Mouse (Mus musculus) small intestine, adult 2 months (tissue): ENCODE data around the gene Svs3a.
"Not testable (repeated sequence)": the region's sequence is repeated elsewhere in the genome, so short reads cannot be mapped to it uniquely, and the experiment has no call there.

Experiments
- CTCF ChIP-seq: fragments of 200-500 bp; IDR thresholded peaks from 2 replicates; pipeline ENCODE4 v1.5.1; 2012; ENCODE audit warnings: low read depth, mild to moderate bottlenecking, control low read depth, inconsistent platforms, low read length, moderate library complexity, mixed read lengths; ENCODE audit not compliant: insufficient replicate concordance, insufficient read length; ENCODE audit errors: extremely low read depth
- POLR2A ChIP-seq: fragments of 200-500 bp; IDR thresholded peaks from 2 replicates; pipeline ENCODE4 v1.6.1; 2012; ENCODE audit warnings: low read depth, mild to moderate bottlenecking, control low read depth, inconsistent platforms, low read length, moderate library complexity

DNA sequence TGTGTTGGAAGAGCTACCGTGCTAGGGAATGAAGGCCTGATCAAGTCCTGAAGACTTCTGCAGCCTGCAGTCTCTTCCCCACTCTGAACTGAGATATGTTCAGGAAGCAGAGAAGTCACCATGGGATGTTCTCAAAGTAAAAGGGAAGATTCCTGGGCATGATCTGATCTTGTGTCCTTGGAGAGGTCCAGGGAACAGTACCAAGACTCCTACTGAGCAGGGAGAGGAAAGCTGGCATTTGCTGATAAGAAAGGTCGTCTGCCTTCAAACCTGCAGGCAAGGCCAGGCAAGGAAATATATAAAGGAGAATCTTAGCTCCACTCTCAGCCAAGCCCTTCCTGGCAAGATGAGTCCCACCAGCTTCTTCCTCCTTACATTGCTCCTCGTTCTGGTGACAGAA lies 43.4 kb downstream of the Svs3a start, which contains the start of gene Svs5:
- not testable (repeated sequence) for TF ChIP-seq CTCF, POLR2A
